Mouse (Mus musculus) embryonic fibroblast, embryonic 13.5 days (primary cell): ENCODE measurements around the gene Ccr4.

Experiments used
- CTCF ChIP-seq: IDR thresholded peaks from 2 replicates; pipeline ENCODE4 v1.5.1; 2011; ENCODE audit warnings: mild to moderate bottlenecking, control low read depth, low read length, moderate library complexity, borderline replicate concordance; ENCODE audit not compliant: insufficient read depth
- POLR2A ChIP-seq: IDR thresholded peaks from 2 replicates; pipeline ENCODE4 v1.6.1; 2011; ENCODE audit warnings: low read depth, mild to moderate bottlenecking, control low read depth, low read length, moderate library complexity

DNA sequence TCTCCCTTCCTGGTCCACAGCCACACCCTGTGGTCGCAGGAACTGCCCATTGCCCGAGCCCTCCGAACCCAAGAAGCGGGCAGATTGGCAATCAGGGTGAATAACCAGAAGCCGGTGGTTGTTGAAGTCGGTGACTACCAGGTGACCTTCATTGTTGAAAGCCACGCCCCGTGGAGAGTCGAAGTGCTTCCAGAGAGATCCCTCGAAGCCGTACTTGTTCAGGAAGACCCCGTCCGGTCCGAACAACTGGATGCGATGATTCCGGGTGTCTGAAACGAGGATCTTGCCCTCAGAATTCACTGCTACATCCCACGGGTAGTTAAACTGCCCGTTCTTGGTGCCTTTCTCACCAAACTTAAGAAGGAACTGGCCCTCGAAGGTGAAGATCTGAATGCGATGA, 8.1 kb upstream of the Ccr4 start:
- TF ChIP-seq CTCF (no peak), POLR2A (no peak)
